Mouse (Mus musculus): ENCODE results near the gene Trim9.

DNA sequence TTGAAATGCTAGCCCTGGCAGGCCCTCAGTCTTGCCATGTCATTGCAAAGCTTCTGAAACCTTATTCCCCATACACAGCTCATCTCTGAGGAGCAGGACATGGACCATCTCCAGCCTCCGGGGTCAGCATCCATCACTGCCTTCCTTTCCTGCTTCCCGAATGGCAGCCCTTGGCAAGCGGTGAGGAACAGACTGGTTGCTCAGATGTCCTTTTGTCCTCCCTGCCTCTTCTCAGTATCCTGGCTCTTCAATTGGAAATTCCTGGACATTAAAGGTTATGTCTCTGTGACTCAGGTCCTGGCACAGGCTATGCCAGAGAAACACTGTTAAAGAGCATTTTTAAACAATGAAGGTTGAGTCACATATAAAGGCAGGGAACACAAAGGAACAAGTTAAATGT lies 43.8 kb upstream of the Trim9 start:
- no peak for TF ChIP-seq POLR2A (IDR thresholded peaks at IDR 0.05; ENCODE audit: insufficient read depth, low read length)
- TF ChIP-seq CTCF (IDR thresholded peaks at IDR 0.05; ENCODE audit: low read depth, low read length) = no peak
- no peak for TF ChIP-seq EP300 (IDR thresholded peaks at IDR 0.05; ENCODE audit: insufficient read depth, low read depth, low read length)
